ENCODE assay signal across 34 mouse cellular contexts in the genomic region with DNA sequence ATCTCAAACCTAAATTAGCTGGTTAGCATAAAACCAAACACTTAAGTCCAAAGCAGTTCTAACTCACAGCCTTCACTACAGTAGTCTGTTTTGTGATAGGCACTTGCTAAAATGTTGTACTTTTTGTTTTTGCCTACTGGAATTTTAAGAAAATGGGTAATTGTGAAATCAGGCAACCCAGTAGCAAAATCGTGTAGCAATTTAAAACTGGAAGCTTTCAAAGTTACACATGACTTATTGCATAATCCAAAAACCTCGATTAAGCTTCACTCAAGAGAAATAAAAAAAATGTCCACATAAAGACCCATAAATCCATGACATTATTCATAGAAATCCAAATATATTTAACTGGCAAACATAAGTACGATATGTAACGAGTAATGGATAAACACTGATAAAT. TPM values are rescaled to one million over a fixed set of nuclear protein-coding genes. Genes with fewer than 3 reads are reported as not detected.
A peak's percentile ranks its signal among the peaks of the same experiment; 100 is the strongest.
DNase-seq lines count a peak whose midpoint lies in the region; ATAC-seq and TF ChIP-seq lines count a peak whose summit lies in the region.
"Had no signal": no experiment of that assay in that cellular context is flagged by ENCODE, and none has a peak within 500 bp of the region (broad histone marks: within the 10 kb centered on the region; RNA-seq: fewer than 3 reads in every experiment).

No protein-coding gene starts in this region.

- no peak overlapping the region for H3K4me2 ChIP-seq in heart, embryonic 11.5 days
- H3K4me2 ChIP-seq: embryonic facial prominence, embryonic 12.5 days; forebrain, embryonic 15.5 days; heart, embryonic 15.5 days; intestine, embryonic 15.5 days; liver, embryonic 15.5 days; lung, embryonic 15.5 days; midbrain, embryonic 12.5 days; neural tube, embryonic 12.5 days had no signal

- no peak overlapping the region for H3K9ac ChIP-seq in heart, embryonic 11.5 days (ENCODE audit: low read depth, low read length)
- H3K9ac ChIP-seq: embryonic facial prominence, embryonic 12.5 days; forebrain, embryonic 15.5 days; heart, embryonic 15.5 days; intestine, embryonic 15.5 days; liver, embryonic 15.5 days; lung, embryonic 15.5 days; midbrain, embryonic 12.5 days; neural tube, embryonic 12.5 days had no signal

- TF ChIP-seq POLR2A in bone marrow macrophage, adult 2 months (IDR thresholded peaks at IDR 0.05; ENCODE audit: borderline replicate concordance, low read depth, low read length), result no peak

- peak; percentile 30; the same call in 1 of the 2 replicates for ATAC-seq in megakaryocyte progenitor cell, adult 5-6 weeks (replicated peaks; ENCODE audit: poor library complexity)
- no peak for ATAC-seq in heart, embryonic 11.5 days (replicated peaks; ENCODE audit: insufficient number of reproducible peaks, low FRiP score, low TSS enrichment)
- ATAC-seq: CD4-positive, CD25-positive, alpha-beta regulatory T cell, adult 4 months; hindbrain, postnatal 0 days; intestine, embryonic 15.5 days had no signal

- H3K9me3 ChIP-seq in heart, embryonic 11.5 days (replicated peaks; ENCODE audit: control insufficient read depth, low read length), result no peaks in the 10 kb centered on the region
- H3K9me3 ChIP-seq: embryonic facial prominence, embryonic 12.5 days; forebrain, embryonic 10.5 days; forebrain, embryonic 15.5 days; heart, embryonic 15.5 days; intestine, embryonic 15.5 days; liver, embryonic 15.5 days; lung, embryonic 15.5 days; megakaryocyte, embryonic 14.5 days; midbrain, embryonic 12.5 days; neural tube, embryonic 12.5 days had no signal

- H3K27me3 ChIP-seq in heart, embryonic 11.5 days (ENCODE audit: control insufficient read depth, insufficient read depth, low read length), result no peaks in the 10 kb centered on the region
- H3K27me3 ChIP-seq: embryonic facial prominence, embryonic 12.5 days; forebrain, embryonic 15.5 days; heart, embryonic 15.5 days; intestine, embryonic 15.5 days; liver, embryonic 15.5 days; lung, embryonic 15.5 days; megakaryocyte, embryonic 14.5 days; midbrain, embryonic 12.5 days; neural tube, embryonic 12.5 days had no signal

- H3K4me1 ChIP-seq in bone marrow macrophage, adult 2 months (ENCODE audit: control insufficient read depth, insufficient read depth, low read length), result peaks cover 15% of the 10 kb centered on the region
- no peaks in the 10 kb centered on the region for H3K4me1 ChIP-seq in heart, embryonic 11.5 days (ENCODE audit: control insufficient read depth, insufficient read depth, low read length)
- H3K4me1 ChIP-seq: embryonic facial prominence, embryonic 12.5 days; forebrain, embryonic 10.5 days; forebrain, embryonic 15.5 days; heart, embryonic 15.5 days; intestine, embryonic 15.5 days; lung, embryonic 15.5 days; midbrain, embryonic 12.5 days; neural tube, embryonic 12.5 days had no signal

- DNase-seq in heart, adult 8-10 months (ENCODE audit: low spot score), result peak; percentile 13
- DNase-seq in heart, adult 9 months (ENCODE audit: low spot score in 2 of 2), result no peak
- DNase-seq in 416B (ENCODE audit: low read depth), result peak; percentile 58
- no peak for DNase-seq in frontal cortex, postnatal 36 days (ENCODE audit: low spot score in 2 of 2)
- DNase-seq: adrenal gland, adult 2 months; adrenal gland, postnatal 36 days; cerebellum, adult 2 months; cerebellum, postnatal 25 days; gastrocnemius, postnatal 25 days; heart, adult 2 months; kidney, adult 2 months; kidney, postnatal 4 days; layer of hippocampus, adult 9-11 months; liver; right cerebral cortex, adult 18-20 months; right cerebral cortex, postnatal 4 days; thymus, adult 2 months; thymus, postnatal 36 days had no signal

- H3K4me3 ChIP-seq in bone marrow macrophage, adult 2 months (ENCODE audit: insufficient read depth, low read length), result no peak overlapping the region
- no peak overlapping the region for H3K4me3 ChIP-seq in heart, embryonic 11.5 days (ENCODE audit: low read depth, low read length)
- H3K4me3 ChIP-seq: embryonic facial prominence, embryonic 12.5 days; forebrain, embryonic 10.5 days; forebrain, embryonic 15.5 days; heart, adult 2 months; heart, embryonic 15.5 days; intestine, embryonic 15.5 days; liver, embryonic 15.5 days; lung, embryonic 15.5 days; megakaryocyte, embryonic 14.5 days; midbrain, embryonic 12.5 days; myocyte; neural tube, embryonic 12.5 days had no signal

- no peak for TF ChIP-seq CTCF in bone marrow macrophage, adult 2 months (IDR thresholded peaks at IDR 0.05; ENCODE audit: low read depth, low read length)

- 91% methylated on average over 4 of the region's 4 CpGs for WGBS in heart, embryonic 11.5 days (ENCODE audit: insufficient replicate concordance)

- peak overlapping the region; percentile 70 for H3K27ac ChIP-seq in bone marrow macrophage, adult 2 months (ENCODE audit: insufficient read depth, low read depth, low read length)
- H3K27ac ChIP-seq in heart, embryonic 11.5 days (ENCODE audit: low read depth, low read length), result no peak overlapping the region
- H3K27ac ChIP-seq: embryonic facial prominence, embryonic 12.5 days; forebrain, embryonic 10.5 days; forebrain, embryonic 15.5 days; heart, adult 2 months; heart, embryonic 15.5 days; hindbrain, postnatal 0 days; intestine, embryonic 15.5 days; liver, embryonic 15.5 days; lung, embryonic 15.5 days; midbrain, embryonic 12.5 days; neural tube, embryonic 12.5 days had no signal

- peaks cover 18% of the 10 kb centered on the region for H3K36me3 ChIP-seq in heart, embryonic 11.5 days (ENCODE audit: control insufficient read depth, insufficient read depth, low read length)

RNA-seq across cellular contexts. Expression of gene Dhx15, which starts 43.2 kb away (rescaled TPM):
- 10 to 100 TPM; 48.0 to 56.4 (median 51.7) TPM for total RNA-seq in heart, adult 8-10 months (2022)
- polyA plus RNA-seq in bone marrow macrophage, adult 2 months (2012; ENCODE audit: insufficient read depth, insufficient read length, missing spikeins), result 77.8 and 86.1 TPM in 2 replicates
- 305 and 320 TPM in 2 replicates for total RNA-seq in megakaryocyte progenitor cell, adult 5-6 weeks (2015)
- 315 and 364 TPM in 2 replicates for total RNA-seq in megakaryocyte progenitor cell, adult 5-6 weeks (2017)
- polyA plus RNA-seq in heart, embryonic 11.5 days (2014; fragmentation: Nextera tagmentation; extraction: Ambion mirVana), result 53.7 and 58.5 TPM in 2 replicates

Comparison
In these comparisons a context has a peak if more than half of its experiments do, and no peak if none do; other contexts are left out.
1. DNase-seq: peak in heart, adult 8-10 months (single experiment) and 416B (single experiment); none in heart, adult 9 months (0 of 2) and frontal cortex, postnatal 36 days (0 of 2).
2. RNA of gene Dhx15, which starts 43.2 kb away (total RNA-seq): 305 to 364 TPM in megakaryocyte progenitor cell, adult 5-6 weeks; 48.0 to 56.4 TPM in heart, adult 8-10 months; every median in the first group is over 4 times any median in the second.